9 mouse cellular contexts compared by ENCODE assay signal in the genomic region with DNA sequence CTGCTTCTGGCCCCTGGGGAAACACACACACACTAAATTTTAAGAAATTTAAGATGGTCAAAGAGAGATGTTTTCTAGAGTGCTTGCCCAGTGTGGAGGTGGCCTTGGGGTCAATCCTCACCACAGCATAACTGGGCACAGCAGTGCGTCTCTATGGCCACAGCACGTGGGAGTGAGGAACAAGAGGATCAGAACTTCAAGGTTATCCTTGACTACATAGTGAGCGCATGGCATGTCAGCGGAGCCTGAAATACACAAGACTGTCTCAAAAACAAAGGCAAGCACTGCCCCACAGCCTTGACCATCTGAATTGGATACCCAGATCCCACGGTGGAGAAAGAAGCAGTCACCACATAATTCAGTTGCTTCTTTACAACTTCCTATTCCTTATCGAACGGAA. TPM values are rescaled to one million over a fixed set of nuclear protein-coding genes. Genes with fewer than 3 reads are reported as not detected.
"Had no signal": no experiment of that assay in that cellular context is flagged by ENCODE, and none has a peak within 500 bp of the region (broad histone marks: within the 10 kb centered on the region; RNA-seq: fewer than 3 reads in every experiment).

No protein-coding gene starts in this region.

- DNase-seq: kidney, adult 2 months; liver, embryonic 13.5 days; liver, postnatal 0 days; lung, postnatal 14 days; retina, postnatal 1 day; right cerebral cortex, postnatal 14 days; thymus, adult 18-20 months; thymus, postnatal 14 days had no signal

RNA-seq across cellular contexts. Expression of a gene that starts 1.5 kb away (rescaled TPM):
- total RNA-seq: monocyte, adult 5-6 weeks had no signal

RNA-seq across cellular contexts. Expression of a gene that starts 22.9 kb away (rescaled TPM):
- total RNA-seq: monocyte, adult 5-6 weeks had no signal

RNA-seq across cellular contexts. Expression of a gene that starts 23.5 kb away (rescaled TPM):
- total RNA-seq: monocyte, adult 5-6 weeks had no signal
